Mouse (Mus musculus) liver, embryonic 15.5 days (tissue): ENCODE results near the gene Fsd1. TPM values are rescaled to one million over a fixed set of nuclear protein-coding genes. Genes with fewer than 3 reads are reported as not detected.

Experiments
- ATAC-seq: fragments of 200-750 bp; cut with Nextera tagmentation; 2 replicates; pipeline ENCODE4 v1.8.0; 2017; ENCODE audit warnings: moderate number of reproducible peaks, mild to moderate bottlenecking, moderate library complexity; ENCODE audit not compliant: insufficient read depth
- H3K27ac ChIP-seq: fragments of 300-500 bp; sonication (generic); replicated peaks from 2 replicates; pipeline ENCODE4 v1.5.1; 2015; ENCODE audit warnings: mild to moderate bottlenecking, inconsistent platforms
- H3K27me3 ChIP-seq: fragments of 300-500 bp; sonication (generic); 2 replicates; pipeline ENCODE4 v1.6.1; 2015; ENCODE audit warnings: mild to moderate bottlenecking, inconsistent platforms
- H3K36me3 ChIP-seq: fragments of 300-500 bp; sonication (generic); replicated peaks from 2 replicates; pipeline ENCODE4 v1.6.1; 2015; ENCODE audit warnings: moderate library complexity, mild to moderate bottlenecking, inconsistent platforms
- H3K4me1 ChIP-seq: fragments of 300-500 bp; sonication (generic); replicated peaks from 2 replicates; pipeline ENCODE4 v1.6.1; 2015; ENCODE audit warnings: inconsistent platforms
- H3K4me2 ChIP-seq: fragments of 300-500 bp; sonication (generic); 2 replicates; pipeline ENCODE4 v1.6.1; 2015; ENCODE audit warnings: moderate library complexity, mild to moderate bottlenecking, inconsistent platforms
- H3K4me3 ChIP-seq: fragments of 300-500 bp; sonication (generic); replicated peaks from 2 replicates; pipeline ENCODE4 v1.5.1; 2015; ENCODE audit warnings: mild to moderate bottlenecking, inconsistent platforms
- H3K9ac ChIP-seq: fragments of 300-500 bp; sonication (generic); 2 replicates; pipeline ENCODE4 v1.6.1; 2015; ENCODE audit warnings: moderate library complexity, mild to moderate bottlenecking, inconsistent platforms
- H3K9me3 ChIP-seq: fragments of 300-500 bp; sonication (generic); replicated peaks from 2 replicates; pipeline ENCODE4 v1.6.1; 2016; ENCODE audit warnings: inconsistent platforms
- WGBS: fragments of 180-500 bp; shearing (Covaris S2); methylation state at CpG from one replicate; pipeline ENCODE4 v1.1.7; 2015; ENCODE audit warnings: mixed read lengths; ENCODE audit not compliant: insufficient replicate concordance; 5-methylcytosine and 5-hydroxymethylcytosine counted together
- polyA plus RNA-seq: library from polyadenylated mRNA; unstranded; fragments of >200 nt; fragmentation: Nextera tagmentation; extraction: Ambion mirVana; gene quantifications from 2 replicates; pipeline ENCODE4 v1.2.1, GENCODE M21; 2015

Fsd1 gene
- polyA plus RNA-seq, 1 experiment from 2014 or later = 0.13 TPM

GRCm38 (mm10) chr17:56009962-56010240, 23.6 kb downstream of the Fsd1 start:
- Histone ChIP-seq H3K36me3 (peaks cover 13% of the 10 kb centered on the region; the same call in 1 of the 2 replicates), H3K9ac (peak overlapping the region; percentile 69; the same call in 1 of the 2 replicates), H3K4me2 (peak overlapping the region; percentile 99), H3K27me3 (peaks cover 6% of the 10 kb centered on the region; the same call in 1 of the 2 replicates), H3K4me1 (peaks cover 43% of the 10 kb centered on the region), H3K9me3 (no peaks in the 10 kb centered on the region), H3K27ac (no peak overlapping the region), H3K4me3 (peak overlapping the region; percentile 78)
- no peak for ATAC-seq
- 58% methylated on average over 2 of the region's 2 CpGs for WGBS

- WGBS = 61% methylated on average over 14 of the region's 14 CpGs
- Histone ChIP-seq H3K9me3 (no peaks in the 10 kb centered on the region), H3K4me2 (peak overlapping the region; percentile 99), H3K4me3 (peak overlapping the region; percentile 78; the same call in 1 of the 2 replicates), H3K4me1 (peaks cover 42% of the 10 kb centered on the region), H3K27ac (no peak overlapping the region), H3K9ac (no peak overlapping the region), H3K27me3 (peaks cover 6% of the 10 kb centered on the region; the same call in 1 of the 2 replicates), H3K36me3 (peaks cover 16% of the 10 kb centered on the region)
- ATAC-seq = no peak
Observed at GRCm38 (mm10) chr17:56010255-56010654, 23.9 kb downstream of the Fsd1 start.

GRCm38 (mm10) chr17:56010681-56011080, 24.4 kb downstream of the Fsd1 start:
- H3K9ac ChIP-seq = no peak overlapping the region
- peaks cover 38% of the 10 kb centered on the region for H3K4me1 ChIP-seq
- H3K36me3 ChIP-seq = peaks cover 21% of the 10 kb centered on the region
- H3K27ac ChIP-seq = no peak overlapping the region
- 1% methylated on average over 9 of the region's 9 CpGs for WGBS
- no peak for ATAC-seq
- peak overlapping the region; percentile 99 for H3K4me2 ChIP-seq
- H3K4me3 ChIP-seq = peak overlapping the region; percentile 78; the same call in 1 of the 2 replicates
- H3K9me3 ChIP-seq = no peaks in the 10 kb centered on the region
- H3K27me3 ChIP-seq = peaks cover 6% of the 10 kb centered on the region; the same call in 1 of the 2 replicates

- Histone ChIP-seq H3K36me3 (peaks cover 28% of the 10 kb centered on the region), H3K9me3 (no peaks in the 10 kb centered on the region), H3K27ac (no peak overlapping the region), H3K9ac (no peak overlapping the region), H3K27me3 (peaks cover 6% of the 10 kb centered on the region; the same call in 1 of the 2 replicates), H3K4me1 (peaks cover 38% of the 10 kb centered on the region), H3K4me2 (no peak overlapping the region), H3K4me3 (no peak overlapping the region)
- ATAC-seq = no peak
- 73% methylated on average over 7 of the region's 7 CpGs for WGBS
Observed at GRCm38 (mm10) chr17:56011441-56011840, 25.1 kb downstream of the Fsd1 start.

GRCm38 (mm10) chr17:56015293-56015692, 29.0 kb downstream of the Fsd1 start:
- Histone ChIP-seq H3K27ac (no peak overlapping the region), H3K4me1 (peaks cover 7% of the 10 kb centered on the region), H3K36me3 (peaks cover 66% of the 10 kb centered on the region), H3K4me3 (no peak overlapping the region), H3K4me2 (no peak overlapping the region), H3K9me3 (no peaks in the 10 kb centered on the region), H3K27me3 (peaks cover 2% of the 10 kb centered on the region; the same call in 1 of the 2 replicates), H3K9ac (no peak overlapping the region)
- no peak for ATAC-seq
- WGBS = 82% methylated on average over 9 of the region's 9 CpGs

GRCm38 (mm10) chr17:56016382-56016781, 30.1 kb downstream of the Fsd1 start:
- H3K27me3 ChIP-seq = no peaks in the 10 kb centered on the region
- H3K4me2 ChIP-seq = no peak overlapping the region
- H3K4me3 ChIP-seq = no peak overlapping the region
- H3K27ac ChIP-seq = no peak overlapping the region
- peaks cover 77% of the 10 kb centered on the region for H3K36me3 ChIP-seq
- 77% methylated on average over 8 of the region's 8 CpGs for WGBS
- H3K4me1 ChIP-seq = peaks cover 5% of the 10 kb centered on the region
- no peak overlapping the region for H3K9ac ChIP-seq
- no peak for ATAC-seq
- no peaks in the 10 kb centered on the region for H3K9me3 ChIP-seq

- H3K36me3 ChIP-seq = peaks cover 78% of the 10 kb centered on the region
- WGBS = 83% methylated on average over 15 of the region's 15 CpGs
Observed at GRCm38 (mm10) chr17:56016793-56017785, 30.8 kb downstream of the Fsd1 start.

GRCm38 (mm10) chr17:56017848-56018247, 31.5 kb downstream of the Fsd1 start:
- Histone ChIP-seq H3K4me1 (peaks cover 20% of the 10 kb centered on the region), H3K27ac (no peak overlapping the region), H3K4me2 (no peak overlapping the region), H3K9ac (no peak overlapping the region), H3K36me3 (peaks cover 73% of the 10 kb centered on the region), H3K9me3 (no peaks in the 10 kb centered on the region), H3K27me3 (no peaks in the 10 kb centered on the region), H3K4me3 (no peak overlapping the region)
- no peak for ATAC-seq
- 85% methylated on average over 7 of the region's 7 CpGs for WGBS

More at GRCm38 (mm10) chr17:56016793-56017785, 30.8 kb downstream of the Fsd1 start:
- H3K4me1 ChIP-seq = peaks cover 12% of the 10 kb centered on the region
- H3K9ac ChIP-seq = no peak overlapping the region
- no peak overlapping the region for H3K4me2 ChIP-seq
- no peak overlapping the region for H3K27ac ChIP-seq
- H3K9me3 ChIP-seq = no peaks in the 10 kb centered on the region
- H3K4me3 ChIP-seq = no peak overlapping the region
- no peak for ATAC-seq
- no peaks in the 10 kb centered on the region for H3K27me3 ChIP-seq

GRCm38 (mm10) chr17:56018347-56019131, 32.2 kb downstream of the Fsd1 start:
- Histone ChIP-seq H3K36me3 (peaks cover 68% of the 10 kb centered on the region), H3K9ac (no peak overlapping the region), H3K4me3 (no peak overlapping the region), H3K27me3 (no peaks in the 10 kb centered on the region), H3K4me2 (no peak overlapping the region), H3K27ac (no peak overlapping the region), H3K9me3 (no peaks in the 10 kb centered on the region), H3K4me1 (peaks cover 26% of the 10 kb centered on the region)
- ATAC-seq = no peak
- WGBS = 70% methylated on average over 20 of the region's 20 CpGs

GRCm38 (mm10) chr17:56020400-56021084, 34.2 kb downstream of the Fsd1 start:
- peaks cover 66% of the 10 kb centered on the region for H3K36me3 ChIP-seq
- H3K9ac ChIP-seq = no peak overlapping the region
- ATAC-seq = no peak
- no peak overlapping the region for H3K4me3 ChIP-seq
- H3K4me2 ChIP-seq = no peak overlapping the region
- H3K27me3 ChIP-seq = no peaks in the 10 kb centered on the region
- peaks cover 42% of the 10 kb centered on the region for H3K4me1 ChIP-seq
- no peak overlapping the region for H3K27ac ChIP-seq
- H3K9me3 ChIP-seq = no peaks in the 10 kb centered on the region
- WGBS = 82% methylated on average over 6 of the region's 6 CpGs
